Mouse (Mus musculus): ENCODE results near the gene Clec10a. TPM values are rescaled to one million over a fixed set of nuclear protein-coding genes. Genes with fewer than 3 reads are reported as not detected.
"Not testable (repeated sequence)": the region's sequence is repeated elsewhere in the genome, so short reads cannot be mapped to it uniquely, and the experiment has no call there.

Clec10a gene
- 1 to 10 TPM; 1.3 to 2.9 TPM for total RNA-seq (2021)

DNA sequence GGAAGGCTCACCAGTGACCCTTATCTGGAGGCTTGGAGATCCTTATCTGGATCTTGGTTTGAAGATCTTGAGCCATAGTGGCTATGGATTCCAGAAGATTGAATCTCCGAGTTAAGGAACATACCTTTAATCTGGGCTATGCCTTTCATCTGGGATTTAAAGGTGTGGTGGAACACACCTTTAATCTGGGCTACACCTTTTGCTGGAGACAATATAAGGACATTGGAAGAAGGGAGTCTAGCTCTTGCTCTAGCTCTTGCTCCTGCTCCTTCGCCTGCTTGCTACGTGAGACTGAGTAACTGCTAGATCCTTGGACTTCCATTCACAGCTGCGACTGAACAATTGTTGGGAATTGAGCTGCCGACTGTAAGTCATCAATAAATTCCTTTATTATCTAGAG is at the start of gene Clec10a:
TSS of gene Clec10a (plus strand) at position 301 of the 400 bp plus-strand sequence.
- intact Hi-C loops (cut with DNase I) = not testable (repeated sequence)

DNA sequence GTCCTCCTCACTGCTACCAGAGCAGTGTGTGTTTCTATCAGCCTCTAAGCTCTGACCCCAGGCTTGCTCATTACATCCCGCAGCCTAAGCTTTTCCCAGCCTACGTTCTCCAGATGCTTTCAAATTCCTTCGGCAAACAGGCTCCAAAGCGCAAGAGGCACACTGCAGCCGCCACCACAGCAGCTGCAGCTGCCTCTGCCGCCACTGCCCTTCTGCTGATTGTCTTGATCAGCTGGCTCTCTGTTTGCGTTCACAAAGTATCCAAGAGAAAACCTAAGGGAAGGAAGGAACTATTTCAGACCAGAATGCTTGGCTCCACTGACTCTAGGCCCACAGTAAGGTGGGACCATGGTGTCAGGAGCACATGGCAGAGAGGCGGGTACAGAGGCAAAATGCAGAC is 48.9 kb upstream of the Clec10a start:
- intact Hi-C loops (cut with DNase I) = no loop called here
- no peak for DNase-seq

More for the DNA sequence above, at the start of gene Clec10a:
- DNase-seq = not testable (repeated sequence)

DNA sequence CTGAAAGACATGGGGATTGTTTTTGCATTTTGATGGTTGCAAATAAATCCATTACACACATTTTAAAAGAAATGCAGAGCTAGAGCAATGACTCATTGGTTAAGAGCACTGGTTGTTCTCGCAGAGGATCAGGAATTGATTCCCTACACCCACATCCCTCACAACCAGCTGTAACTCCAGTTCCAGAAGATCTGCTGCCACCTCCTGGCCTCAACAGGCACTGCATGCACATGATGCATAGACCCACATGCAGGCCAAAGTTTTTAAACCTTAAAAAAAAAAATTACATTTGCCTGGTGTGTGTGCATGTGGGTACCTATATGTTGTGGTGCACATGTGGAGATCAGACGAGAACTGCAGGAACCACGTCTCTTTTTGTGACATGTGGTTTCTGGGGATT is 45.9 kb upstream of the Clec10a start:
- intact Hi-C loops (cut with DNase I) = no loop called here
- peak; percentile 25 for DNase-seq

DNA sequence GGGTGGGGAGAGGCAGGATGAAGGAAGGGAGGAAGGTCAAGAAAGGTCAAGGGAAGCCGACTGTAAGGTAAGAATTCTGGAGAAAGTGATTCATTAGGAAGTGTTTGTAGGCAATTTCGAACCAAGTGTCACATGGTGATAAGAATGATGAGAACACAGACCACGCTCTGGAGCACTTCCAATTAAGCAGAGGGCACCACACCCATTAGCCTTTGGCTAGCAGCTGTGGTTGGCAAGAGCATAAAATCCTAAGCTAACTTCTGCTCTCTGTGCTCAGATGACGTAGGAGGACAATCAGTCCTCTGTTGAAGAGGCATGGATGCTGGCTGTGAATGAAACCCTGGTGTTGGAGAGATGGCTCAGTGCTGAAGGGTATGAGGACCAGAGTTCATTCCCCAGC is 41.4 kb upstream of the Clec10a start:
- intact Hi-C loops (cut with DNase I) = no loop called here
- DNase-seq = no peak

DNA sequence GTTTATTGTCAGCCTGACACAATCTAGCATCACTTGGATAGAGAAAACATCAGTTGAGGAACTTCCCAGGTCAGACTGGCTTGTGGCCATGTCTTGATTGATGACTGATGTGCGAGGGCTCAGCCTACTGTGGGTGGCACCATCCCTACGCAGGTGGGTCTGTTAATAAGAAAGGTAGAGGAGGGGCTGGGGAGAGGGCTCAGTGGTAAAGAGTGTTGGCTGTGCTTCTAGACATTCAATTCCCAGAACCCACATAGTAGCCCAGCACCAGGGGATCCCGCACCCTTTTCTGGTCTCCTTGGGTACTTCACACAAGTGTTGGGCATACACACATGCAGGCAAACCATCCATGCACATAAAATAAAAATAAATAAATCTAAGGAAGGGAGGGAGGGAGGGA is 40.1 kb upstream of the Clec10a start:
- intact Hi-C loops (cut with DNase I) = no loop called here
- no peak for DNase-seq

DNA sequence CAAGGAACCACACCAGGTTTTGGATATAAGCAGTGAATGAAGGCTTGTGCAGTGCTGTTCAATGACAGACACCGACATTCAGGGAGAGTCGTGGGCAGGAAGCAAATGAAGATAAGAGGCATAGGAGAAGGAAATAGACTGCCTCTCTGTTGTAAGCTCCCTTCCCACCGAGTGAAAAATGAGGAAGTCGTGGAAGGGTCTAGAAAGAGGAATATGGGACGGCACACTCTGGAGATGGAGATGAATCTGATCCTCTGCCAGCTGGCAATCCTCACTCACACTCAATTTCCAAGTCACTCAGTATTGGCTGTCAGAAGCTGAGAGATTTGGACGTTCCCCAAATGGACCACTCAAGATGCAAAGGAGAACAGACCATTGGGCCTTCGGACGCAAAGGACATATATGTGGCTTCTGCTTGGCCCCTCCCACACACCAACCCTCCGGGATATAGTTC is 26.0 kb upstream of the Clec10a start, which contains the start of gene Mgl2:
TSS of gene Mgl2 (plus strand) at position 404 of the 454 bp plus-strand sequence.
- DNase-seq = no peak
- intact Hi-C loops (cut with DNase I) = no loop called here

DNA sequence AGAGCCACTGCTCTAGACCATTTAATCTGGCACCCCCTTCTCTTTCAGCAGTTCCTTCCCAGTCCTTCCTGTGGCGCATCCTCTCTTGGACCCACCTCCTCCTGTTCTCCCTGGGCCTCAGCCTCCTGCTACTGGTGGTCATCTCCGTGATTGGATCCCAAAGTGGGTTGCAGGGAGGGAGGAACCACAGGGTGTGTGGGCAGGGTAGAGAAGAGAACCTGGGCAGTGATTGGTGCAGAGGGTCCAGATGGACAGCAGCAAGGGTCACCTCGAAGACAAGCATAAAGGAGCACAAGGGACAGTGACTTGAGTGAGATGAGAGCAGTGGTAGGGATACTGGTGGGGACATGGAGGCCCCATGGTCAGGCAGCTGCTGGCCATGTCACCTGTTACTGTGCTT is 21.0 kb upstream of the Clec10a start:
- DNase-seq; intact Hi-C loops (cut with DNase I): not testable (repeated sequence)

DNA sequence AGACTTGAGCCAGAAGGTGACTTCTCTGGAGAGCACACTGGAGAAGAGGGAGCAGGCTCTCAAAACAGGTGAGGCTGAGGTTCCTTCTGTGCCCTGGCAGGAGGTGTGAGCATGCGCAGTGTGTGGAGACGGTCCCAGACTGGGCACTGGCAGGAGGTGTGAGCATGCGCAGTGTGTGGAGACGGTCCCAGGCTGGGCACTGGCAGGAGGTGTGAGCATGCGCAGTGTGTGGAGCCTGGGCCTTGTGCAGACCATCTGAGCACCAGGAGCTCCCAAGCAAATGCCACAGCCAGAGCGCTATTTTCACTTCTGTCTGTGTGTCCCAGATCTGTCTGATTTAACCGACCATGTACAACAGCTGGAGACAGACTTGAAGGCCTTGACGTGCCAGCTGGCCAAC is 20.1 kb upstream of the Clec10a start:
- intact Hi-C loops (cut with DNase I); DNase-seq: not testable (repeated sequence)

DNA sequence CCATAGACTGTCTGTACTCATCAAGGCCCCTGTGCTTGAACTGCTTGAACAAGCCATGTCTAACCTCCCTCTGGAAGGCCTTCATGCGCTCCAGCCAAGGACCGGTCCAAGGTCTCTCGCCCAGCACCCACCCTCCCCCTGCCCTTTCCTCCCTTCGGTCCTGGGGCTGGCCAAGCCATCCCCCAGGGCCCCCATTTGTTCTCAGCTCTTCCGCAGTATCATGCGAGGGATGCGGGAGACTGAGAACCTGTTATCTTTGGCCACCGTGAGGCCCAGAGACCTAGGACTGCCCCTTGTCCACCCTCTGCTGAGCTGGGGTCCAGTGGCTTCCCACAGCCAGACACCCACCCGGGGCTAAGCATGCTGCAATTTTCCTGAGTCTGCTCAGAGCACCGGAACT is 16.8 kb upstream of the Clec10a start:
- intact Hi-C loops (cut with DNase I) = no loop called here
- DNase-seq = no peak

DNA sequence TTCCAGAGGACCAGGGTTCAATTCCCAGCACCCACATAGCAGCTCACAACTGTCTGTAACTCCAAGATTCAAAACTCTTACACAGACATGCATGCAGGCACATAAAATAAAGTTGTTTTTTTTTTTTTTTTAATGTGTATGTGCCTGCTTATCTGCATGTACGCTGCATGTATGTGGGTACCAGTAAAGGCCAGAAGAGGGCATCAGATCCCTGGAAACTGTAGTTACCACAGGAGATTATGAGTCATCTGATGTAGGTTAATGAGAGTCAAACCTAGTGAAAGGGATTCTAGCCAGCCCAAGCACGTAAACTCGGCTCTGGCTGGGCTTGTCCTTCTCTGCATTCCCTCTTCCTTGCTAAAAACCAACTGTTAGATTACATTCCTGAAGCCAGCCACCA is 4.9 kb upstream of the Clec10a start:
- no peak for DNase-seq
- intact Hi-C loops (cut with DNase I) = no loop called here

DNA sequence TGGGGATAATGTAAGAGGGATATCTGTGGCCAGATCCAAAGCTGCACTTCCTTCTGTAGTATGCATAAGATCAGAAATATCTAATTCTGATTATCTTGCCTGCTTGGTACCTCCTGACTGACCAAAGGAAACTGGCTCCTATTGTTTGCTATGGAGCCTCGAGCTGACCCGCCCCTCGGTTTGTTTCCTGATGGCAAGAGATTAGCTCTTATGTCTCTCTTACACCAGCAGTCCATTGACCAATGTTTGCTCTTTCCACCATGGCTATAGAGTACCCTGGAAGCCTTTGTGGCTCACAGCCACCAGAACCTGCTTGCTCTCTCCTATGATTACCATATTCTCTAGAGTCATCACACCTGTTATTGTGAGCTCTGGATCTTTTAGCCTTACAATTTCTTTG is 6.3 kb downstream of the Clec10a start:
- no peak for DNase-seq
- intact Hi-C loops (cut with DNase I) = no loop called here

DNA sequence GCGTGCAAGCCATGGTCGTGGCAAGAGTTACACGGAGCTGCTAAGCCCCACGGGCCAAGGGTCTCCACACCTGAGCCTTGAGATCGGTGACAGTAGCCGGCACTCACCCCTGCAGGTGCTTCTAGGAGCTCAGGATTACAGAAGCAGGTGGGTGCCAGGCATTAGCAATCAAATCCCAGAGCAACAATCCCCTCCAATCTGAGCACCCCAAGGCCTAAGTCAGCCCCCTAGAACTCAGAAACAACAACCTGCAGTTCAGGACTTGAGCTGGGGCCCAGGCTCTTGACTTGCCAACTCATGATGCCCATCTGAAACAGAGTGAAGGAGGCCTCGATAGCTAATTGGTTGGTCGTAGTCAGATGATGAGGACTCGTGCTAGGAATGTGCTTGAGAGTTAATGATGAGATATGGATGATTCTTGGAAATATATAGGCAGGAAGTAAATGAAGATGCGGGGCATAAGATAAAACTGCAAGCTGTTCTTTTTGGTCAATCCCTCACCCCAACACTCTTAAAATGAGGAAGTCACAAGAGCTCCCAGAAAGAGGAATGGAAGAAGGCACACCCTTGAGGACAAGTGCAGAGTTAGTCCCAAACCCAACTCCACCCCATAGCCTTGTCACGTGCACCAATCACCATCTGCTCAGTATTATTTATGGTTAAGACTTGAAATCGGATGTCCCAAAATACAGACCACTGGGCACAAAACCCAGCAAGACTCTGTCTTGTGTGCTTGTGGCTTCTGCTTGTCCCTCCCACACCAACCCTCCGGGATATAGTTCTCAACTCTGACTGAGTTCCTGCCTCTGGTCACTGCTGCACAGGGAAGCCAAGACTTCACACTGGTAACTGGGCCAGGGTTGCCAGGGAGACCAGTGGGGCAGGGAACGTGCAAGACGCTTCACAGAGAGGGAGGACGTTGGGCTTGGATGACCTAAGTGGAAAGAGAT is 10.2 kb downstream of the Clec10a start:
- intact Hi-C loops (cut with DNase I) = no loop called here
- DNase-seq = no peak

DNA sequence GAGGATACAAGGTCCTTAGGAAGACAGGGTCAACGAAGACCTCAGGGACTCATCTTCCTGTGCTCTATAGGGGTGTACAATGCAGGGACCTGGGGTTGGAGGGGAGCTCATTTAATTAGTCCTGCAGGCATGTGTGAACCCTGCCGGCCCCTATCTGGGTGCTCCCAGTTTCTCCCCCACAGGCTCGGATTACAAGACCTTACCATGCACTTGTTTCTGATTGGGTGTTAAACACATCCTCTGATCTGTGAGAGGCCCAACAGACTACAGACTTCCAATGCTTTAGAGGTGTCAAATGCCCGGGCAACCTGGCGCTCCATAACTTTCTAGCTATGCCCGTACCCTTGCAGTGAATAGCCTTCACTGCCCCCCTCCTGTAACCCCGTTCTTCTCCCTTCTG is 12.1 kb downstream of the Clec10a start:
- no peak for DNase-seq

DNA sequence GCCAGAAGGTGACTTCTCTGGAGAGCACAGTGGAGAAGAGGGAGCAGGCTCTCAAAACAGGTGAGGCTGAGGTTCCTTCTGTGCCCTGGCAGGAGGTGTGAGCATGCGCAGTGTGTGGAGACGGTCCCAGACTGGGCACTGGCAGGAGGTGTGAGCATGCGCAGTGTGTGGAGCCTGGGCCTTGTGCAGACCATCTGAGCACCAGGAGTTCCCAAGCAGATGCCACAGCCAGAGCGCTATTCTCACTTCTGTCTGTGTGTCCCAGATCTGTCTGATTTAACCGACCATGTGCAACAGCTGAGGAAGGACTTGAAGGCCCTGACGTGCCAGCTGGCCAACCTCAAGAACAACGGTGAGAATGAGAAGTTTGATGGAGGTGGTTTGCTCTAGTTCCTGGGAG is 13.5 kb downstream of the Clec10a start:
- intact Hi-C loops (cut with DNase I) = not testable (repeated sequence)
- DNase-seq = peak; percentile 42

More for the DNA sequence above, 12.1 kb downstream of the Clec10a start:
- intact Hi-C loops (cut with DNase I) = no loop called here

DNA sequence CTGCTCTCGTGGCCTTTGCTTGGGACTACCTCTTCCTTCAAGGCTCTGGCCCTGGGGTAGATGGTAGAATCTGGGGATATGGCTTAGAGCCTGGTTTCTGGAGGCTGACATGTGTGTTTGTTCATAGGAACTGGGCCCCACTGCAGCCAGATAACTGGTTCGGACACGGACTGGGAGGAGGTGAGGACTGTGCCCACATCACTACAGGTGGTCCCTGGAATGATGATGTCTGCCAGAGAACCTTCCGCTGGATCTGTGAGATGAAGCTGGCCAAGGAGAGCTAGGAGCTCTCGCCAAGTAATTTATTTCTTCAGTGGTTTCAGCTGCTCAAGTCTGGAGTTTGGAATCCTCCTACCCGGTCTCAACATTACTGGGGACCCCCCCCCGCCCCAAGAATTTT is 14.3 kb downstream of the Clec10a start:
- DNase-seq = peak; percentile 84
- intact Hi-C loops (cut with DNase I) = no loop called here

DNA sequence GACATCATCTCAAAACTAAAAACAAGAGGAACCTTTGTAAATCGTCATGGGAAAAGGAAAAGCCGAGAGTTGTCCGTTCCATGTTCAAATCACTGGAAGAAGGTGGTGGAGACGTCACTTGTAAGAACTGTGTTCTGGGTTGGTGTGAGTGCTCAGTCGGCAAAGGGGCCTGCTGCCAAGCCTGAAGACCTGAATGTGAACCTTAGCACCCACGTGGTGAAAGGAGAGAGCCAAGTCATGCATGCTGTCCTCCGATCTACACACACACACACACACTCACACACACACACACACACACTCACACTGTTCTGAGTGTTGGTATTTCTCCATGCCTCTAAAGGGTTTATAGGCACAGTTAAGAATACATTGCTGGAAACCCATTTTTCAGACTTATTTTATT is 15.2 kb downstream of the Clec10a start:
- intact Hi-C loops (cut with DNase I) = no loop called here
- no peak for DNase-seq

DNA sequence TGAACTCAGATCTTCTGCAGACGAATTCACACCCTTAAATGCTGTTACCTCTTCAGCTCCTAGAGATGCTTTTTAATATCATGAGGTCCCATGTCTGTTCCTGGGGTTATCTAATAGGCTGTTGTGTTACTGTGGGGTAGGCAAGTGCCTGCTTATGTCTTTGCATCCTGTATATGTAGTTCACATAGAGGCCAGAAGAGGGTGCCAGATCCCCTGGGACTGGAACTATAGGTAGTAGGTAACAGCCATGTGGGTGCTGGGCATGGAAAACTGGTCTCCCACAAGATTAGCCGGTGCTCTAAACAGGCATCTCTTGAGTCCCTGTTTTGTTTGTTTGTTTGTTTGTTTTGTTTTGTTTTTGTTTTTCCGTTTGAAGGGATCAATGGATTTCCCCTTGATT is 15.8 kb downstream of the Clec10a start:
- no peak for DNase-seq
- intact Hi-C loops (cut with DNase I) = no loop called here

DNA sequence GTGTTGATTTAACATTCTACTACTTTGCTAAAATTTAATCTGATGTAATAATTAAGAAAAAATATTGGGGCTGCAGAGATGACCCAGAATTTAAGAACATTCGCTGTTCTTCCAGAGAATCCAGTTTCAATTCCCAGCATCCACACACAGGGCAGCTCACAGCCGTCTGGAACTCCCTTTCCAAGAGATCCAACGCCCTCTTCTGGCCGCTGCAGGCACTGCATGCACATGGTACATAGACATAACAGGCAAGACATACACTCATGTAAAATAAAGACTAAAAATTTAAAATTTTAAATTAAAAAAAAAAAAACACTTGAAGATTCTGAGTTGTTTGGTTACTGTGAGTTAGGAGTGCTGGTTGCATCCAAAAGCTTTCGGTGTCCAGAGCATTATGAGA is 16.3 kb downstream of the Clec10a start:
- intact Hi-C loops (cut with DNase I) = no loop called here
- DNase-seq = peak; percentile 28

DNA sequence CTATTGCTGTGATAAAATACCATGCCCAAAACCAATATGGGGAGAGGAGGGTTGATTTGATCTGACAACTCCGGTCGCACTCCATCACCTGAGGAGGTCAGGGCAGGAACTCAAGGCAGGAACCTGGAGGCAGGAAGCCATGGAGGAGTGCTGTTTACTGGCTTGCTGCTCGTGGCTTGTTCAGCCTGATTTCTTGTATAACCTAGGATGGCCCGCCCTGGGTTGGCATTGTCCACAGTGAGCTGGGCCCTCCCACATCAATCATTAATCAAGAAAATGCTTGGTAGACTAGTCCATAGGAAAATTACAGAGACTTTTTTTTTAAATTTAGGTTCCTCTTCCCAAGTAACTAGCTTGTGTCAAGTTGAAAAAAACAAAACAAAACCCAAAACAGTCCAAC is 18.5 kb downstream of the Clec10a start:
- intact Hi-C loops (cut with DNase I) = no loop called here
- no peak for DNase-seq

DNA sequence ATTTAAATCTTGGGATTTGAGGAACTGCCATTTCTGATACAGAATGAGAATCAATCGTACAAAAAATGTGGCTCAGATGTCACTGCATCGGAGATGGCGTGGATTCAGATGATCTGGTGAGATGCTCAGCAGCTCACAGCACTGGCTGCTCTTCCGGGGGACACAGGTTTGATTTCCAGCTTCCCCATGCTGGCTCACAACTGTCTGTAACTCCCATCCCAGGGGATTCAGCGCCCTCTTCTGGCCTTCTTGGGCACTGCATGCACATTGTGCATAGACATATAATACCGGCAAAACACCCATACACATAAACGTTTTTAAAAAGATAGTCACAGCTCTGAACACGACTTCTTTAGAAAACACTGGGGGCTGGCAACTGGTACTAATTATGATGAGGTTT is 21.6 kb downstream of the Clec10a start:
- DNase-seq = no peak
- intact Hi-C loops (cut with DNase I) = no loop called here

DNA sequence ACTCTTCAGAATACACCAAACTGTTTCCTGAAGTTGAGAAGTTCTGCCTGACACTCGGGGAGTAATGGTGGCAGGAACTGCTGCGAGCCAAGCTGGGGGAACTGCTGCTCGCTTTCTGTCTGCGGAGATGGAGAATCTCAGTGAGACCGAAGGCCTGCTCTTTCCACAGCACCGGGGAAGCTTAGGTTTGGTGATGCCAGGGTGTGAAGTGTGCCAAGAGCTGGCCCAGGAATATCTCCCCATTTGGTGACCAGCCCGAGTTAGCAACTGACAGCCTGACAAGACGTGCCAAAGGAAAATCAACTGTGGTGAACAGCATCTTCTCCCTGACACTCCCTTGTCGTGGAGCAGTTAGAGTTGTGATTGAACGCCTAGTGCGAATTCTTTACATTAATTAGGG is 22.3 kb downstream of the Clec10a start:
- intact Hi-C loops (cut with DNase I) = no loop called here
- peak; percentile 36 for DNase-seq

DNA sequence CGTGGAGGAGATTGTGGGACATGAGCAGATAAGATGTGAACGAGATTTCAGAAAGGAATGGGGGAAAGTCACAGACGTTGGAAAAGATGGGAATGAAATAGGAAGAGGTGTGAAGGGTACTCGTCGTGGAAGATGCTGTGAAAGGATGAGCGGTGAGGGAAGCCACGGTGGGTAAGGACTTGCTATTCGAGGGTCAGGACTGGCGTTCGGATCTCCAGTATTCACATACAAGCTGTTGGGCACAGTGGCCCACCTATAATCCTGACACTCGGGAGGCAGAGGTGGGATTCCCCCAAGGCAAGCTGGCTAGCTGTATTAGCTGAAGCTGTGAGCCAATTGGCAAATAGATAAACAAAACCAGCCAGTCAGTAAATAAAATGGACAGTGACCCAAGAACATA is 22.8 kb downstream of the Clec10a start:
- no peak for DNase-seq
- intact Hi-C loops (cut with DNase I) = no loop called here
